In genomic region chr13:55774352-55774751, GRCm38 (mm10) we compare ENCODE assay signal across 24 mouse cellular contexts. TPM values are rescaled to one million over a fixed set of nuclear protein-coding genes. Genes with fewer than 3 reads are reported as not detected.
"Had no signal": no experiment of that assay in that cellular context is flagged by ENCODE, and none has a peak within 500 bp of the region (broad histone marks: within the 10 kb centered on the region; RNA-seq: fewer than 3 reads in every experiment).

No protein-coding gene starts in this region.

- H3K9ac ChIP-seq: intestine, embryonic 15.5 days; limb, embryonic 15.5 days; liver, embryonic 14.5 days; liver, postnatal 0 days; lung, embryonic 15.5 days; neural tube, embryonic 12.5 days; neural tube, embryonic 15.5 days had no signal

- H3K9me3 ChIP-seq: intestine, embryonic 15.5 days; limb, embryonic 15.5 days; lung, embryonic 15.5 days; neural tube, embryonic 12.5 days; neural tube, embryonic 15.5 days had no signal

- H3K4me2 ChIP-seq: intestine, embryonic 15.5 days; limb, embryonic 15.5 days; liver, embryonic 11.5 days; lung, embryonic 15.5 days; midbrain, embryonic 11.5 days; neural tube, embryonic 12.5 days; neural tube, embryonic 15.5 days had no signal

- H3K27ac ChIP-seq: intestine, embryonic 15.5 days; layer of hippocampus, adult 2 months; left cerebral cortex, adult 2 months; limb, embryonic 15.5 days; liver, embryonic 14.5 days; lung, embryonic 15.5 days; neural tube, embryonic 12.5 days; neural tube, embryonic 15.5 days had no signal

- H3K27me3 ChIP-seq: intestine, embryonic 15.5 days; limb, embryonic 15.5 days; lung, embryonic 15.5 days; neural tube, embryonic 12.5 days; neural tube, embryonic 15.5 days had no signal

- ATAC-seq: intestine, embryonic 15.5 days; liver, postnatal 0 days had no signal

- H3K4me1 ChIP-seq: lung, embryonic 15.5 days; neural tube, embryonic 12.5 days; neural tube, embryonic 15.5 days had no signal

- H3K36me3 ChIP-seq: intestine, embryonic 15.5 days; limb, embryonic 15.5 days; lung, embryonic 15.5 days; neural tube, embryonic 12.5 days; neural tube, embryonic 15.5 days had no signal

- H3K4me3 ChIP-seq: intestine, embryonic 15.5 days; layer of hippocampus, adult 2 months; left cerebral cortex, adult 2 months; limb, embryonic 15.5 days; lung, embryonic 15.5 days; neural tube, embryonic 12.5 days; neural tube, embryonic 15.5 days had no signal

- DNase-seq: kidney, adult 11 months; kidney, adult 9 months; kidney, postnatal 14 days; layer of hippocampus, adult 9-11 months; left cerebral cortex, postnatal 4 days; liver, postnatal 0 days; lung, postnatal 10 days; lung, postnatal 36 days; midbrain, embryonic 14.5 days; thymus, adult 18-20 months; thymus, postnatal 36 days had no signal

RNA-seq across cellular contexts. Expression of gene Catsper3, which starts 10.0 kb away (rescaled TPM):
- total RNA-seq: megakaryocyte progenitor cell, adult 5-6 weeks; megakaryocyte-erythroid progenitor cell, adult 5-6 weeks had no signal
- polyA plus RNA-seq: intestine, embryonic 15.5 days; liver, embryonic 11.5 days; lung, embryonic 15.5 days; midbrain, embryonic 11.5 days; midbrain, embryonic 14.5 days; neural tube, embryonic 12.5 days; small intestine, adult 2 months had no signal
